Mouse (Mus musculus) liver, embryonic 13.5 days (tissue): ENCODE results near the gene Manba. TPM values are rescaled to one million over a fixed set of nuclear protein-coding genes. Genes with fewer than 3 reads are reported as not detected.
A peak's percentile ranks its signal among the peaks of the same experiment; 100 is the strongest.

Source experiments
- ATAC-seq: fragments of 200-750 bp; cut with Nextera tagmentation; 2 replicates; pipeline ENCODE4 v1.8.0; 2017; ENCODE audit warnings: low read depth, mild to moderate bottlenecking, moderate number of reproducible peaks, moderate library complexity
- DNase-seq: peaks from one replicate; pipeline ENCODE4 v3.0.0; 2022
- H3K27ac ChIP-seq: fragments of 300-500 bp; sonication (generic); 2 replicates; pipeline ENCODE4 v1.5.1; 2015; ENCODE audit warnings: moderate library complexity, mild to moderate bottlenecking, inconsistent platforms
- H3K27me3 ChIP-seq: fragments of 300-500 bp; sonication (generic); 2 replicates; pipeline ENCODE4 v1.6.1; 2015; ENCODE audit warnings: mild to moderate bottlenecking, inconsistent platforms
- H3K36me3 ChIP-seq: fragments of 300-500 bp; sonication (generic); 2 replicates; pipeline ENCODE4 v1.6.1; 2015; ENCODE audit warnings: mild to moderate bottlenecking, inconsistent platforms
- H3K4me1 ChIP-seq: fragments of 300-500 bp; sonication (generic); replicated peaks from 2 replicates; pipeline ENCODE4 v1.6.1; 2015; ENCODE audit warnings: inconsistent platforms
- H3K4me2 ChIP-seq: fragments of 300-500 bp; sonication (generic); 2 replicates; pipeline ENCODE4 v1.6.1; 2015; ENCODE audit warnings: inconsistent platforms, mild to moderate bottlenecking, moderate library complexity
- H3K4me3 ChIP-seq: fragments of 300-500 bp; sonication (generic); replicated peaks from 2 replicates; pipeline ENCODE4 v1.5.1; 2015; ENCODE audit warnings: mild to moderate bottlenecking, inconsistent platforms
- H3K9ac ChIP-seq: fragments of 300-500 bp; sonication (generic); 2 replicates; pipeline ENCODE4 v1.6.1; 2015; ENCODE audit warnings: mild to moderate bottlenecking, inconsistent platforms
- H3K9me3 ChIP-seq: fragments of 300-500 bp; sonication (generic); replicated peaks from 2 replicates; pipeline ENCODE4 v1.6.1; 2016; ENCODE audit warnings: inconsistent platforms
- whole genome bisulfite sequencing: fragments of 180-500 bp; shearing (Covaris S2); methylation state at CpG from one replicate; pipeline ENCODE4 v1.1.7; 2015; ENCODE audit not compliant: insufficient replicate concordance; 5-methylcytosine and 5-hydroxymethylcytosine counted together
- polyA plus RNA-seq: library from polyadenylated mRNA; unstranded; fragments of >200 nt; fragmentation: Nextera tagmentation; extraction: Ambion mirVana; gene quantifications from 2 replicates; pipeline ENCODE4 v1.2.1, GENCODE M21; 2015

The Manba gene
- polyA plus RNA-seq, 1 experiment from 2014 or later = 4.9 TPM

GRCm38 (mm10) chr3:135604626-135605417, 119.4 kb downstream of the Manba start:
- Histone ChIP-seq H3K4me1 (peaks cover 64% of the 10 kb centered on the region), H3K4me2 (no peak overlapping the region), H3K27ac (peak overlapping the region; percentile 60), H3K9ac (no peak overlapping the region), H3K4me3 (no peak overlapping the region), H3K27me3 (no peaks in the 10 kb centered on the region), H3K36me3 (peaks cover 43% of the 10 kb centered on the region), H3K9me3 (no peaks in the 10 kb centered on the region)
- DNase-seq (no peak), ATAC-seq (no peak)
- WGBS = 58% methylated on average over 10 of the region's 10 CpGs

GRCm38 (mm10) chr3:135605474-135605873, 120.1 kb downstream of the Manba start:
- Histone ChIP-seq H3K27me3 (no peaks in the 10 kb centered on the region), H3K4me1 (peaks cover 64% of the 10 kb centered on the region), H3K9ac (no peak overlapping the region), H3K4me2 (no peak overlapping the region), H3K36me3 (peaks cover 39% of the 10 kb centered on the region), H3K4me3 (no peak overlapping the region), H3K9me3 (no peaks in the 10 kb centered on the region), H3K27ac (no peak overlapping the region)
- ATAC-seq = no peak
- 41% methylated on average over 4 of the region's 4 CpGs for WGBS
- no peak for DNase-seq

- H3K27ac ChIP-seq = 0 out of 2 replicates have a peak overlapping the region, but pooled peaks have one; percentile 15
- WGBS = 84% methylated on average over 8 of the region's 8 CpGs
- DNase-seq = no peak
- H3K9me3 ChIP-seq = no peaks in the 10 kb centered on the region
- H3K4me2 ChIP-seq = peak overlapping the region; percentile 73; the same call in 1 of the 2 replicates
- H3K36me3 ChIP-seq = peaks cover 32% of the 10 kb centered on the region
- no peak overlapping the region for H3K4me3 ChIP-seq
- no peaks in the 10 kb centered on the region for H3K27me3 ChIP-seq
- peaks cover 64% of the 10 kb centered on the region for H3K4me1 ChIP-seq
- no peak overlapping the region for H3K9ac ChIP-seq
- ATAC-seq = no peak
These were observed 121.2 kb downstream of the Manba start for GRCm38 (mm10) chr3:135606592-135606991.

GRCm38 (mm10) chr3:135607021-135607420, 121.6 kb downstream of the Manba start:
- Histone ChIP-seq H3K27me3 (no peaks in the 10 kb centered on the region), H3K9me3 (no peaks in the 10 kb centered on the region), H3K36me3 (peaks cover 28% of the 10 kb centered on the region), H3K27ac (peak overlapping the region; percentile 15; the same call in 1 of the 2 replicates), H3K4me1 (peaks cover 64% of the 10 kb centered on the region), H3K4me2 (peak overlapping the region; percentile 73), H3K4me3 (peak overlapping the region; percentile 64), H3K9ac (peak overlapping the region; percentile 73; the same call in 1 of the 2 replicates)
- ATAC-seq (no peak), DNase-seq (no peak)
- 59% methylated on average over 9 of the region's 9 CpGs for WGBS

- Histone ChIP-seq H3K27me3 (no peaks in the 10 kb centered on the region), H3K36me3 (peaks cover 24% of the 10 kb centered on the region), H3K9me3 (no peaks in the 10 kb centered on the region), H3K4me3 (peak overlapping the region; percentile 64), H3K4me1 (peaks cover 60% of the 10 kb centered on the region), H3K4me2 (peak overlapping the region; percentile 73), H3K27ac (peak overlapping the region; percentile 63), H3K9ac (peak overlapping the region; percentile 73)
- ATAC-seq (peak; percentile 49; the same call in 1 of the 2 replicates), DNase-seq (peak; percentile 23)
- 18% methylated on average over 24 of the region's 24 CpGs for WGBS
These were observed 122.5 kb downstream of the Manba start for GRCm38 (mm10) chr3:135607660-135608473.

GRCm38 (mm10) chr3:135610221-135610620, 124.8 kb downstream of the Manba start:
- H3K4me3 ChIP-seq = no peak overlapping the region
- no peaks in the 10 kb centered on the region for H3K27me3 ChIP-seq
- no peak overlapping the region for H3K4me2 ChIP-seq
- H3K9me3 ChIP-seq = no peaks in the 10 kb centered on the region
- no peak overlapping the region for H3K9ac ChIP-seq
- no peak overlapping the region for H3K27ac ChIP-seq
- 56% methylated on average over 3 of the region's 3 CpGs for WGBS
- peaks cover 38% of the 10 kb centered on the region for H3K4me1 ChIP-seq
- DNase-seq (no peak), ATAC-seq (no peak)
- peaks cover 17% of the 10 kb centered on the region; the same call in 1 of the 2 replicates for H3K36me3 ChIP-seq

- 79% methylated on average over 3 of the region's 3 CpGs for WGBS
- no peak overlapping the region for H3K4me2 ChIP-seq
- ATAC-seq (no peak), DNase-seq (no peak)
- H3K36me3 ChIP-seq = peaks cover 27% of the 10 kb centered on the region
- H3K27ac ChIP-seq = no peak overlapping the region
- no peaks in the 10 kb centered on the region for H3K27me3 ChIP-seq
- H3K4me1 ChIP-seq = peaks cover under 1% of the 10 kb centered on the region; the same call in 1 of the 2 replicates
- no peaks in the 10 kb centered on the region for H3K9me3 ChIP-seq
- no peak overlapping the region for H3K9ac ChIP-seq
- H3K4me3 ChIP-seq = no peak overlapping the region
These were observed 129.0 kb downstream of the Manba start for GRCm38 (mm10) chr3:135614376-135614775.

- Histone ChIP-seq H3K9ac (no peak overlapping the region), H3K4me3 (no peak overlapping the region), H3K4me2 (no peak overlapping the region), H3K4me1 (0 out of 2 replicates have a peak, but pooled peaks cover under 1% of the 10 kb centered on the region), H3K27me3 (no peaks in the 10 kb centered on the region), H3K9me3 (no peaks in the 10 kb centered on the region), H3K36me3 (peaks cover 24% of the 10 kb centered on the region), H3K27ac (no peak overlapping the region)
- DNase-seq (no peak), ATAC-seq (no peak)
- 47% methylated on average over 7 of the region's 7 CpGs for whole genome bisulfite sequencing
These were observed 131.3 kb downstream of the Manba start for GRCm38 (mm10) chr3:135616730-135617129.

Other genes starting within 250 kb of the Manba start
- 0.34 and 0.36 TPM in 2 replicates for gene Bdh2, start 204.4 kb upstream of the Manba start, polyA plus RNA-seq
- gene Slc9b2, start 177.9 kb upstream of the Manba start, polyA plus RNA-seq = 0.25 and 0.51 TPM in 2 replicates
- not detected in 2 replicates for gene Slc9b1, start 137.6 kb upstream of the Manba start, polyA plus RNA-seq
- 36.4 and 43.9 TPM in 2 replicates for gene Cisd2, start 61.7 kb upstream of the Manba start, polyA plus RNA-seq
- 281 and 348 TPM in 2 replicates for gene Ube2d3, start 47.5 kb upstream of the Manba start, polyA plus RNA-seq
- 13.9 and 14.1 TPM in 2 replicates for gene Nfkb1, start 205.9 kb downstream of the Manba start, polyA plus RNA-seq